Mouse (Mus musculus): ENCODE measurements around the gene Socs5.

The Socs5 gene

DNA sequence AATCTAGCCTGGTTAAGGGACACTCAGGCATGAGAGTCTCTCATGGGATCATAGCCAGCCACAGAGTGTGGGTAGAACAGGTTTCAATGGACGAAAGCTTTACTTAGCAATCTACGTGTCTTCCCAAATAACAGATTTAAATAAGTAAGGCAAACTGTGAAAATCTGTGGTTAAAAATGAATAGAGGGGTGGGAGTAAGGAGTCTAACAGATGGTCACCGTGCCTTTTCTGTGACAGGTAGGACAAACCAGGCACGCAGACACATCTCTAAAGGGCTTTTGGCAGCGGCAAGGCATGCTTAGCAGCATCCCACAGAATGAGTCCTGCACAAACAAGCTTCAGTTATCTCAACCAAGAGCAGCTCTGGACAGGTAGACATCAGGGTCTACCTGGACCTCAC, 59.9 kb downstream of the Socs5 start:
- in situ Hi-C loops (cut with MboI, MseI) = no loop called here

DNA sequence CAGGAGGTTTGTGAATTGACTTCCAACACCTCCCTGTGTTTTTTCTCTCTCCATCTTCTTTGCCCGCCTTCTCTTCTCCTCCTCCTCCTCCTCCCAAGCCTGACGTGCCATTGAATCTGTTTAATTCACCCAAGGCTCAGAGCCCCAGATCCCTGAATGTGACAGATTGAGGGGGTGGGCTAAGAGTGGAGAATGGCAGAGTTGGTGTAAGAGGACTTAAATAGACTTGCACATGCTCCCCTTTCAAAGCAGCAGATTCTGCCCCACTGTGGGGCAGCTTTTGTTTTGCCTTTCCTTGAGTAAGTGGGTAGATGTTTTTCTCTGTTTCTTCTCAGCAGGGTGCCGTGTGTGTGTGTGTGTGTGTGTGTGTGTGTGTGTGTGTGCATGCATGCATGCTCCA, 61.6 kb downstream of the Socs5 start:
- in situ Hi-C loops (cut with MboI, MseI) = no loop called here

DNA sequence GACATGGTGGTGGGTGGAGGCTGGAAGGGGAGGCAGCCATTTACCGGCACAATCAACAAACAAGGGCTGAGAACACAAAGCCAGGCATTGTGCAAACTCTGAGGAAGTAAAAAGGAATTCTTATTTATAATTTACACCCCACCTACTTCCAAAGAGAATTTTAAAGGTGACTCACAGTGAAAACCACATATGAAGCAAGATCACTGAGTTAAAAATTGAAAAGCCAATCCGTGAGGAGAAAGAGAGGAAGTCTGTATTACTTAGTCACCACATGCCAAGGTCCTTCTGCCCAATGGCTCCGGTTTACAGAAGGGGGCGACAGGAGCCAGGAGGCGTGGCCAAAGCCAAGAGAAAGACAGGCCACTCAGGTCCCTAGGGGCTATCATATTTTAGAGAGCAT, 62.9 kb downstream of the Socs5 start:
- in situ Hi-C loops (cut with MboI, MseI) = no loop called here

DNA sequence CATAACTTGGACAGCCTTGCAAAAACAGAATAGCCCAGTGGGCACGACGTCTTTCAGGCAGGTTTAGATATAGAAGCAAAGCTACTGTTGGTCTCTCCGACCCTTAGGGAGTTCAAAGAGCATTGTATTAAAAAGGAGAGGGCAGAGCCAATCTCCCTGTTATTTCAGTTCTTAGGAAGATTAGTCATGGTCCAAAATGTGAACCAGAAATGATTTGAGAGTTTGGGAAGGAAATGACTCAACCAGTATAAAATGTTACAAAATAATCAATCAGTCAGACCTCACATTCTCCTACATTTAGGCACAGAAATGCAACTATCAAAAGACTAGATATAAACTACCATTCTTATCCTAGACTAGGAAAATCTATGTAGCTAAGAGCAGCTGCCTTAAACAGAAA, 64.6 kb downstream of the Socs5 start:
- in situ Hi-C loops (cut with MboI, MseI) = no loop called here

DNA sequence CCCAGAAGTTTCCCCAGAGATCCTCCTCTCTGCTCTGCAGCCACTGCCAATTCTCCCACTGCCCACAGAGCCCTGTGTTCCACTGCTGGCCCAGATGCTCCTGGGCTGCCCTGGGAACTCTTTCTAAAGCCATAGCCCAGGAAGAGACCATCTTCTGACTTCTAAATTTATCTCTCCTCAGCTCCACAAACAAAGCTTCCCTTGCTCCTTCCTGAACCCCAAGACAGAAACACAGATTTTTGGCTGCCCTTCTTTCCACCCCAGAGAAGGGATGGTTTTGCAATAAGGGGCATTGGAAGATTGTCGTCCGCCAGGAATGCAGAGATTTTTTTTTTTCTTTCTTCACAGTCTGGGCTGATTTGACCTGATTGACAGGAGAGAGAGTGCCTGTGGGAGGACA, 66.5 kb downstream of the Socs5 start:
- in situ Hi-C loops (cut with MboI, MseI) = no loop called here

DNA sequence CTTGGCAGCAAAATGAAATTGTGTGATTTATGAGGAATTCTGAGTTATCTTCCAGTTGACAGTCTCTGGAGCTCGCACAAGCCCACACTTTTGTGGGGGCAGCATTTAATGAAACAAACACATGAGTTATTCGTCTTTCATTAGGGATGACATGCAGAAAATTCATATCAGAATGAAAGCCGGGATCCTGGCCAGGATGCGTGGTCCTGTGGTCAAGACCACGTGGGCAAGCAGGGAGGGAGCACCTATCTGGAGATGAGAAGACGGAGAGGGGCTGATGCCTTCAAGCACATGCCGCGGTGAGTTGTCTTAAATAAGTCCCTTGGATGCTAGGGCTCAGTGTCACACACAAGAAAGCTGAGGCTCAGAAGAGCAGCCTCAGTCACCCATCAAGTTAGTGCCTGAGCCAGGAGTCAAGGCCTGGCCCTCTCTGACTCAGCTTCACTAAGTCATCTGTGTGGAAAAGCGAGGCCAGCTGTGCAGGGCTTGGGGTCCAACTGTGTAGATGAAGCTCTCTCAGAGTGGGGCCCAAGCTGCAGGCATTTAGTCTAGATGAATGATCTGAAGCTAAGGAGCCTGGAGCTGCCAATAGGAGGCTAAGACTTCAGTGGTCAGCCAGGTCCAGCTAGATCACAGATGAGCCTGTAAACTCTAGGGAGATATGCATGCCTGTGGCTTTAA, 67.3 kb downstream of the Socs5 start:
- in situ Hi-C loops (cut with MboI, MseI) = no loop called here

DNA sequence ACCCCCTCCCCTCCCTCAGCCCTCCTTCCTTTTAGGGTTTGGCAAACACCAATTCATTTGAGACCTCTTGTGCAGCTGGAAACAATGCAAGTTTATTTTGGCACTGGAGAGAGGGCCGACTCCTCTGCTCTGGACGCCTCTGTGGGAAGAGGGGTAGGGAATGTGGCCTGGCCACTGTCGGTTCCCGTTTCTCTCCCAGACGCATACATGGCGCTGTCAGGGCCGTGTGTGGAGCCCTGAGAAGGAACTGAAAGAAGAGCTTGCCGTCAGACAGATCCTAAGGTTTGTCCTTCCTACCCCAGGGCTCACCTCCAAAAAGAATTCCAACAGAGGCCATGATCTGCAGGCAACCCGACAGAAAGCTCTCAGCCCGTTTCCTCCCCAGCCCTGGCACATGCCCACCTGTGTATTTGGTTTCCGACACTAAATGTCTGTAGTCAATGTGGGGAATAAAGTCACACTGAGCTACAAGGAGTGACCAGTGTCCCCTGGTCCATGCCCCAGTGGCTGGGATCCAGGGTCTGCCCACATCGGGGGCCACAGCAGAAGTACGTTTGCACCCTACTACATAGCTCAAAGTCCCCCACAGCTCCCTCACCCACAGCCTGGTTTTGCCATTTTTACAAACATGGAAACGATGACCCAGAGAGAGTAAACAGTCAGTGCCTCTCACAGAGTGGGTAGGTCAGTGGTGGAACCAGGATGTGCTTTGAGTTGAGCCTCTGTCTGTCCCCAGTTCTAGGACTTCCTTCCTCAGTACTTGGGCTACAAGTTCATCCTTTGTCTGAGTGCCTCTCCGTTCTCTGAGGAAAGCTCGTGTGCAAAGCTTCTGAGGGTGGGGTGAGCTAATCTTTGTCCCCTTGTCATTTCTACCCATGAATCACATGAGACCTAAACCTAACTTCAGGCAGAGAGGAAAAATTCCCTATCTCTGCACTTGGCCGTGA, 68.9 kb downstream of the Socs5 start:
- in situ Hi-C loops (cut with MboI, MseI) = no loop called here

DNA sequence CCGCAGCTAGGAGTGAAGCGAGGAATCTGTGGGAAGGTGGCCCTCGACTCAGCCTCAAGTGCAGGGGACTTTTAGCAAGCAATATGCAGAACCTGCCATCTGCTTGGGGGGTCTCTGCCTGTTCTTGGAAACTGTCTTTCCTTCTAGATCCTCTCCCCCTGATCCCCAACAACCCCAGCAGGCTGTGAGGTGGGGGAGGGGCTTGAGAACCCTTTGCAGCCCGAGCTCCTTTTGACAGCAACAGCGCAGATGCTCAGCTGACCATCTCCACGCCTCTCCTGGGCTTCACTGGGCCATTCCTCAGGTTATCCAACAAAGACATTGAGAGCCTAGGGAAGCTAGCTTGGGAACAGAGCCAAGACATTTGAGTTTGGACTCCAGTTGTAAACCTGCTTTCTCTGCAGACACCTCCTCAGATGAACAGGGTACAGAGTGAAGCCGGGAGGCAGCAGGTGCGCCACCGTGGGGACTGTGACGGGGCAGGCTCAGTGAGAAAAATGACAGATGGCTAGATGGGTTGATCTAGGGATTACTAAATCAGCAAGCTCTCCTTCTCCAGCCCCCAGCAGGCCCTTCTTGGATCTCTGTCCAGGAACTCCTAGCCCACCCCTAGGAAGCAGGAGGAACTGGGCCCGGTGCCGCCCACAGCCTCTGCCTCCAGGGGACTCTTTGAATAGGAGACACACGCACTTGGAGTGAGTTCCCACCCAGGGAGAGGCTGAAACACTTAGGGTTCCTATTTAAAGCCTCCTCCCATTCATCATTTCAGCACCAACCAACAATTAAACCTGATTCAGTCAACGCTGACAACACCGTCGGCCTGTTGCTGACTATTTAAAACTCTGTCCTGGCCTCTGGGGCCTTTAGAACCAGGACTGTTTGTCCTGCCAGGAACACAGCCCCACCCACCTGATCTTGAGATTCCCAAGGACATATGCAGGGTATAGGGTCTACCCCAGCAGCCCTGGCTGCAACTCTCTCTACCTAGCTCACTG, 71.4 kb downstream of the Socs5 start:
- in situ Hi-C loops (cut with MboI, MseI) = no loop called here

DNA sequence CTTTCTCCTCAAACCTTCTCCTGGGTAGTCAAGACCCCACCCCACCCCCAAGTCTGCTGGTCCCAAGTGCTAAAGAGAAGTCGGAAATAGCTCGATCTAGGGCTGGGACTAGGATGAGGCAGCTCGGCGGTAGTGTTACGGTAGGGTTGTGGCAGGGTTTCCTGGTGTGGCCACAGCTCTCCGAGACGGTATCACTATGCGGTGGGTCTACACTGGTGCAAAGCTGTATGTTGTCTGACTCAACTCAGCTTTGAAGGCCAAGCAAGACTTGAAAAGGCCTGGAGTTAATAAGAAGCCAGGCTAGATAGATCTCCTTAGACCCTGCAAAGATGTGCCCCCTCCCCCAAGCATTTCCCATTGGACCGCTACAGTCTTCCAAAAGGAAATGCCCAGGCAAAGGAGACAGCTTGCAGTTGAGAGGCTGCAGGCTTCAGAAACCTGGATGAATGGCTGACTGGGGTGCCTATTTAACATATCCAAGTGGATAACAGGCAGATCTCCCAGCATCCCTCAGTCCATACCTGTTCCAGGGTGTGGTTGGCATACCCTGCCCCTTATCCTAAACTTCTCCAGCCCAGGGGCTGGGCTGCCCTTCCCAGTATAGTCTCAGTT, 72.6 kb downstream of the Socs5 start:
- in situ Hi-C loops (cut with MboI, MseI) = no loop called here

DNA sequence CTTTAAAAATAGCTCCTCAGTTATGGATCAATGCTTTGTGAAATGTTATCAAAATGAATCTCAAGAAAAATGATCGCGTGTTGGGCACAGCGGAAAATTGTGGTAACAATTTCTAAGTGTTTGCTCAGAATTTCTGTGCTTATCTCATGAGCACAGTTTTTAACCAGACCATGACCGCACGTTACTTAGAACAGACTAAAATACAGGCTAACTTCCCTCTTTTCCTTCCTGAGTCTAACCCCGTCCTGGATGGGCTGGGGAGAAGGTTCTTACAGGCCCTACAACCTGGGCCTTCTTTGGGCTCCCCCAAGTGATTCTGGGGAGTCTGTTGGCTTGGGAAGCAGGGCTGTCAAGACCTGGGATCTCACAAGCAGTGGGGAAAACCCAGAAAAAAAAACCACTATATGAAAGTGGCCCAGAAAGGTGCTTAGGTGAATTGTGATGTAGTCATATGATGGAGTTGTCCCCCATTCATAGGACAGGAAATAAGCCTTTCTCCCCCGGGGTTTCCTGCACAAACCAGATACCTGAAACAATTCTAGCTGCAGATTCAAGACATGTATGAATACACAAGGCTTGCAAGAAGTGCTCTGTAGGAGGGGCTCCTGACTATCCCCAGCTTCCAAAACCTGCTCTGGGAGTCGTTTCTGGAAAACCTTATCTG, 74.3 kb downstream of the Socs5 start:
- in situ Hi-C loops (cut with MboI, MseI) = no loop called here

DNA sequence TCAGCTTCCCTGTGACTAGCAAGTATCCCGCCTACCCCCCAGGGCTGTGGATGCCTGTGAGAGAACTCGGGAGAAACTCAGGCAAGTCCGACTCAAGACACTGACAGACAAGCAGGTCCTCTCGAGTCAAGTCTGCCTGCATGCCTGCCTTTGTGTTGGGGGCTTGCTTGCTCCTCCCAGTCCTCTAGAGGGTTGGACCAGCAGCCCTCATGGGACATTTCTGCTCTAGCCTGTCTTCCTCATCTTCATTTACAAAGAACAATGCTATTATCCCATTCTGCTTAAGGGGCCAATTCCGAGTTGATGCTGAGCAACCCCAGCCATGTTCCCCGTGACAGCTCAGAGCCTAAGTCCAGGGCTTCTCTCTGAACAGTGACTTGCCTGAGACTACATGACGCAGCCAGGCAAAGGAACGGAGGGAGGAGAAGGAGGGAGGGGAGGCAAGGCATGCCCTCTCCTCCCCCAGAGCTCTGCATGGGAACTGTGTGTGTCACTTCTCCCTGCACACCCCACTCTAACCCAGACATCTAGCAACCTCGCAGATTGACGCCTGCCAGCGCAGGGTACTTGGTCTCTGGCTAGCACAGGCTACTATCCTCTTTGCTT, 78.1 kb downstream of the Socs5 start:
- in situ Hi-C loops (cut with MboI, MseI) = no loop called here

DNA sequence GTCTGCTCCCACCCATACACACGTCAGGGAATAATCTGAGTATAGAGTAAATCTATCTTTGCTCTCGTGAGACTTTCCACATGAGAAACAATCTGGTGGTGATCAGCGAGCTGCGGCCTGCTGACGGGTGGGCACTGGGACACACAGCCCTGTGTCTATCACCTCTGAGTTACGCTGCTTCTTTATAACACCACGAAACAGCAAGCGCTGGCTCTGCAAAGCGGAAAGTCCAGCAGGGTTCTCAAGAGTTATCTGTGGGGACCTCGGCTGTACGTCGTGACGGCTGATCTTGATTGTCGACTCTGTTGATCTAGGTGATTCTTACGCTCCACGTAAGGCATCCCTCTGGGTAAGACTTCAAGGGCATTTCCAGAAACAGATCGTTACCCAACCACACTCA, 79.5 kb downstream of the Socs5 start:
- in situ Hi-C loops (cut with MboI, MseI) = no loop called here

All from T-helper 1 cell (primary cell).